Mouse (Mus musculus) hindbrain, embryonic 10.5 days (tissue): ENCODE measurements around the gene Fubp1. TPM values are rescaled to one million over a fixed set of nuclear protein-coding genes. Genes with fewer than 3 reads are reported as not detected.

ENCODE experiments used
- DNase-seq: peaks from one replicate; pipeline ENCODE4 v3.0.0-alpha.2; 2017; ENCODE audit warnings: low spot score
- H3K27ac ChIP-seq: fragments of 300-500 bp; sonication (generic); 2 replicates; pipeline ENCODE4 v1.5.1; 2016; ENCODE audit warnings: mild to moderate bottlenecking, moderate library complexity
- H3K27me3 ChIP-seq: fragments of 300-500 bp; sonication (generic); 2 replicates; pipeline ENCODE4 v1.6.1; 2016; ENCODE audit warnings: mild to moderate bottlenecking; ENCODE audit not compliant: poor library complexity, insufficient read depth, severe bottlenecking
- H3K36me3 ChIP-seq: fragments of 300-500 bp; sonication (generic); 2 replicates; pipeline ENCODE4 v1.6.1; 2016; ENCODE audit warnings: mild to moderate bottlenecking, moderate library complexity
- H3K4me1 ChIP-seq: fragments of 300-500 bp; sonication (generic); replicated peaks from 2 replicates; pipeline ENCODE4 v1.6.1; 2016; ENCODE audit warnings: mild to moderate bottlenecking
- H3K4me3 ChIP-seq: fragments of 300-500 bp; sonication (generic); 2 replicates; pipeline ENCODE4 v1.5.1; 2016; ENCODE audit warnings: mild to moderate bottlenecking, moderate library complexity
- H3K9me3 ChIP-seq: fragments of 300-500 bp; sonication (generic); 2 replicates; pipeline ENCODE4 v1.6.1; 2016; ENCODE audit warnings: mild to moderate bottlenecking, moderate library complexity
- WGBS: fragments of 180-500 bp; shearing (Covaris S2); methylation state at CpG from one replicate; pipeline ENCODE4 v1.1.7; 2016; 5-methylcytosine and 5-hydroxymethylcytosine counted together
- polyA plus RNA-seq: library from polyadenylated mRNA; unstranded; fragments of >200 nt; fragmentation: Nextera tagmentation; extraction: Ambion mirVana; gene quantifications from 2 replicates; pipeline ENCODE4 v1.2.1, GENCODE M21; 2016

Gene Fubp1
- polyA plus RNA-seq, 1 experiment from 2014 or later = 321 TPM

DNA sequence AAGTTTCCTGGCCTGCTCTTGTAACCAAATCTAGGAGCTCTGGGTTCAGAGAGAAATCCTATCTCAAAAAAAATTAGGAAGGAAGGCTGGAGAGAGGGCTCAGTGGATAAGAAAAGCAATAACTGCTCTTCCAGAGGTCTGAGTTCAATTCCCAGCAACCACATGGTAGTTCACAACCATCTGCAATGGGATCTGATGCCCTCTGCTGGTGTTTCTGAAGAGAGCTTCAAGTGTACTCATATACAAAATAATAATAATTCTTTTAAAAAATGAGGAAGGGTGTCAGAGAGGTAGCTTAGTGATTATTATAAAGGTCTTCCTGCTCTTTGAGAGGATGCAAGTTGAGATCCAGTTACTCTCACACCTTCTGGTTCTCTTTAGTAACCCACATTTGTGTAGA lies 14.7 kb downstream of the Fubp1 start:
- no peak for DNase-seq
- no peaks in the 10 kb centered on the region for H3K27me3 ChIP-seq
- H3K4me3 ChIP-seq = no peak overlapping the region
- H3K9me3 ChIP-seq = no peaks in the 10 kb centered on the region
- no peaks in the 10 kb centered on the region for H3K4me1 ChIP-seq
- peaks cover 100% of the 10 kb centered on the region for H3K36me3 ChIP-seq
- H3K27ac ChIP-seq = no peak overlapping the region

DNA sequence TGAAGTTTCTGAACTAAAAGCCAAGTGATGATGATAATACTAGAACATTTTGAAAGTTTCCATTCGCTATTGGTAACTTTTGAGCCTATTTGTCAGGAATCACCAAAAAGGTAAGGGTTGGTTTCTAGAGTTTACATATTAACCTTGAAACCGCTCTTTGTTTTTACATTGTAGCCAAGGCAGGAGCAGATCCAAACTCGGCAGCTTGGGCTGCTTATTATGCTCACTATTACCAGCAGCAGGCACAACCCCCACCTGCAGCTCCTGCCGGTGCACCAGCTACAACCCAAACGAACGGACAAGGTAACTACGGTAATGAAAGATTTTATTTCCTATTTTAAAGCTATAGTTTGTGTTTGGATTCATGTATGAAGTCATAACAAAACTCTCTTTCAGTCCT lies 15.7 kb downstream of the Fubp1 start:
- peaks cover 100% of the 10 kb centered on the region for H3K36me3 ChIP-seq
- WGBS = 96% methylated on average over 7 of the region's 7 CpGs
- no peaks in the 10 kb centered on the region for H3K4me1 ChIP-seq

GRCm38 (mm10) chr3:152228843-152229242 lies 18.6 kb downstream of the Fubp1 start:
- 95% methylated on average over 7 of the region's 7 CpGs for WGBS
- H3K36me3 ChIP-seq = peaks cover 100% of the 10 kb centered on the region
- H3K27me3 ChIP-seq = no peaks in the 10 kb centered on the region
- H3K27ac ChIP-seq = no peak overlapping the region
- no peak for DNase-seq
- no peaks in the 10 kb centered on the region for H3K4me1 ChIP-seq
- no peak overlapping the region for H3K4me3 ChIP-seq
- H3K9me3 ChIP-seq = no peaks in the 10 kb centered on the region

More for the DNA sequence above, 15.7 kb downstream of the Fubp1 start:
- DNase-seq = no peak
- H3K27me3 ChIP-seq = no peaks in the 10 kb centered on the region
- no peaks in the 10 kb centered on the region for H3K9me3 ChIP-seq
- no peak overlapping the region for H3K4me3 ChIP-seq
- H3K27ac ChIP-seq = no peak overlapping the region

GRCm38 (mm10) chr3:152229271-152229670 lies 19.0 kb downstream of the Fubp1 start:
- Histone ChIP-seq H3K27me3 (no peaks in the 10 kb centered on the region), H3K36me3 (peaks cover 100% of the 10 kb centered on the region), H3K4me1 (no peaks in the 10 kb centered on the region), H3K4me3 (no peak overlapping the region), H3K9me3 (no peaks in the 10 kb centered on the region), H3K27ac (no peak overlapping the region)
- 96% methylated on average over 5 of the region's 5 CpGs for WGBS
- DNase-seq = no peak

- Histone ChIP-seq H3K27ac (no peak overlapping the region), H3K4me3 (no peak overlapping the region), H3K27me3 (no peaks in the 10 kb centered on the region), H3K36me3 (peaks cover 100% of the 10 kb centered on the region), H3K4me1 (no peaks in the 10 kb centered on the region), H3K9me3 (no peaks in the 10 kb centered on the region)
- WGBS = 79% methylated on average over 6 of the region's 6 CpGs
- DNase-seq = no peak
Measured at GRCm38 (mm10) chr3:152231333-152232100, 21.3 kb downstream of the Fubp1 start.

DNA sequence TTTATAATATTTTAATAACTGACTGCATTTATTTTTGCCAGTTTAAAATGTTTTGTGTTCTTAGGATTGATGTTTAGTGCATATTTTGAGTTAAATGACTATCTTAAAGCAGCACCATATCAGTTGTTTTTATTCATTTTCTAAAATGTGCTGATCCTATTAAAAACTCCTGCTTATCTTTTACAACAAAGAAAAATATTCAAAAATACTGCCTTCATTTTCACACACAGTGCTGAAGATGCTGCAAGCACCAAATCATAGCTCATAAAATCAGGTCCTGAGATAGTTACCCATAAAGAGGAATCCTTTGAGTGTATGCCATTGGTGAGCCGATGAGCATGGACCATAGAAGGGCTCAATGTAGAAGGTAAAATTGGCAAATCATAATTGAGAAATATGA lies 25.0 kb downstream of the Fubp1 start:
- WGBS = 92% methylated on average over 1 of the region's 1 CpGs
- Histone ChIP-seq H3K4me3 (no peak overlapping the region), H3K9me3 (no peaks in the 10 kb centered on the region), H3K27ac (no peak overlapping the region), H3K4me1 (no peaks in the 10 kb centered on the region), H3K36me3 (peaks cover 98% of the 10 kb centered on the region), H3K27me3 (no peaks in the 10 kb centered on the region)
- DNase-seq = no peak

DNA sequence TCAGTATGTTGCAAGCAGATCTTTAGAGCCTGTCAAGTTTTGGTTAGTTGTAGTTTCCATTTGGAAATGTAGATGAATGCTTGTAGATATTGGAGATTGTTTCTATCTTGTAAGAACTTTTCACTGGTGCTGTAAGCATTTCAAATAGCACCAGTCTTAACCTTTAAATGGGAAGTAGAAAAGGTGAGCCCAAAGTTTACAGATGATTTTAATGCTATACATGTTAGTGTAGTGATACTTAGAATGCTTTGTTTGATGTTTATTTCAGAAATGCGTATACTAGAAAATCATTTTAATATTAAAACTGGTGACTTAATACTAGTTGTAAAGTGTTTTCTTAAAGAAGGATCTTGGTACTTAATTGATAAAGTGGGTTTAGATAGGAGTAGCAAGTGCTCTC lies 25.6 kb downstream of the Fubp1 start:
- Histone ChIP-seq H3K4me1 (no peaks in the 10 kb centered on the region), H3K27me3 (no peaks in the 10 kb centered on the region), H3K27ac (no peak overlapping the region), H3K4me3 (no peak overlapping the region), H3K36me3 (peaks cover 98% of the 10 kb centered on the region), H3K9me3 (no peaks in the 10 kb centered on the region)
- WGBS = 91% methylated on average over 1 of the region's 1 CpGs
- DNase-seq = no peak

DNA sequence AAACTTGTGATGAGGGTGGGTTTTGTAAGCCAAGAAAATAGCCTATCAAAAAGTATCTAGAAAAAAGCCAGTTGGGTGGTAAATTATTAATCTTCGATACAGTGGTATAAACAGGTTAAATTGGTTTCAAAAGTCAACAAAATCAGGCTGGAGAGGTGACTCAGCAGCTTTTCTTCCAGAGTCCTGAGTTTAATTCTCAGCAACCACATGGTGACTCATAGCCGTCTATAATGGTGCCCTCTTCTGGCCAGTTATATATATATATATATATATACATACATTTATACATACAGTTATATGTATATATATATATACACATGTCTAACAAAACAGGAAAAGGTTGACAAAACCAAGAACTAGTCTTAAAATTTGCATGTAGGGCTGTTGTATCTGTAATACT lies 28.6 kb downstream of the Fubp1 start:
- Histone ChIP-seq H3K9me3 (no peaks in the 10 kb centered on the region), H3K27ac (no peak overlapping the region), H3K4me3 (no peak overlapping the region), H3K4me1 (no peaks in the 10 kb centered on the region), H3K27me3 (no peaks in the 10 kb centered on the region), H3K36me3 (peaks cover 67% of the 10 kb centered on the region)
- WGBS = 71% methylated on average over 2 of the region's 2 CpGs
- DNase-seq = no peak

- DNase-seq = no peak
- Histone ChIP-seq H3K36me3 (peaks cover 60% of the 10 kb centered on the region), H3K27me3 (no peaks in the 10 kb centered on the region), H3K4me3 (no peak overlapping the region), H3K9me3 (no peaks in the 10 kb centered on the region), H3K27ac (no peak overlapping the region), H3K4me1 (no peaks in the 10 kb centered on the region)
- WGBS = 91% methylated on average over 1 of the region's 1 CpGs
Measured at GRCm38 (mm10) chr3:152239592-152239991, 29.4 kb downstream of the Fubp1 start.

DNA sequence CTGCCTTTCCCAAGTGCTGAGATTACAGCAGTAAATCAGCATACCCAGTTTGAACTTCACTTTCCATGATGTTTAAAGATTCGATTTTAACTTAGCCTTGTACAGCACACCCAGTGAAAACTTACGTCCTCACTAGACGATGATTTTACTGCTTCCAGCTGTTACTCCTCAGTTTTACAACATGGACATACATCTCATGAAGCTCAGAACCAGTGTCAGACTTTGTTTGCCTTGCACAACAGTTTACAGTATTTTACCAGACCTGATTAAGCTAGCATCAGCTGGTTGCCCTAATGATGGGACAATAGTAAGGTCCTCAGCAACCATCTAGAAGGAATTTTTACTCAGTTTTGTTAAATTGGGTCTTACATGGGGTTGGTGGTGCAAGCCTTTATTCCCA lies 30.9 kb downstream of the Fubp1 start:
- Histone ChIP-seq H3K4me1 (no peaks in the 10 kb centered on the region), H3K27me3 (no peaks in the 10 kb centered on the region), H3K4me3 (no peak overlapping the region), H3K36me3 (peaks cover 50% of the 10 kb centered on the region), H3K27ac (no peak overlapping the region), H3K9me3 (no peaks in the 10 kb centered on the region)
- WGBS = 85% methylated on average over 3 of the region's 3 CpGs
- no peak for DNase-seq

DNA sequence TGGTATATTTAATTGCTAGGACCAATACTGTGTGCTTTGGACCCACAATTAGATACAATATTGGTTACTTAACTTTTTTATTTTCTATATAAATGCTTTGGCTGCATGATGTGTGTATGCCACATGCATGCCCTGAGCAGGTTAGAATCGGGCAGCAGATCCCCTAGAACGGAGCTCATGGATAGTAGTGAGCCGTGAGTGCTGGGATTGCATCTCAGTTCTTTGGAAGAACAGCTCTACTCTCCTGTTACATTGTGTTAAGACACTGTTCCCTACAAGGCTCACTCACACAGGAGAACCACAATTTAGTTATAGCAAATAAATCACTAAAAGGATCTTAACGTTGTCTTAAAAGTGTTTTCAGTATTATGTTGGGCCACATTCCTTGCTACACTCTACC lies 33.1 kb downstream of the Fubp1 start:
- WGBS = 79% methylated on average over 4 of the region's 4 CpGs
- no peak overlapping the region for H3K4me3 ChIP-seq
- H3K9me3 ChIP-seq = no peaks in the 10 kb centered on the region
- H3K36me3 ChIP-seq = peaks cover 28% of the 10 kb centered on the region
- DNase-seq = no peak
- no peak overlapping the region for H3K27ac ChIP-seq
- no peaks in the 10 kb centered on the region for H3K4me1 ChIP-seq
- H3K27me3 ChIP-seq = no peaks in the 10 kb centered on the region

DNA sequence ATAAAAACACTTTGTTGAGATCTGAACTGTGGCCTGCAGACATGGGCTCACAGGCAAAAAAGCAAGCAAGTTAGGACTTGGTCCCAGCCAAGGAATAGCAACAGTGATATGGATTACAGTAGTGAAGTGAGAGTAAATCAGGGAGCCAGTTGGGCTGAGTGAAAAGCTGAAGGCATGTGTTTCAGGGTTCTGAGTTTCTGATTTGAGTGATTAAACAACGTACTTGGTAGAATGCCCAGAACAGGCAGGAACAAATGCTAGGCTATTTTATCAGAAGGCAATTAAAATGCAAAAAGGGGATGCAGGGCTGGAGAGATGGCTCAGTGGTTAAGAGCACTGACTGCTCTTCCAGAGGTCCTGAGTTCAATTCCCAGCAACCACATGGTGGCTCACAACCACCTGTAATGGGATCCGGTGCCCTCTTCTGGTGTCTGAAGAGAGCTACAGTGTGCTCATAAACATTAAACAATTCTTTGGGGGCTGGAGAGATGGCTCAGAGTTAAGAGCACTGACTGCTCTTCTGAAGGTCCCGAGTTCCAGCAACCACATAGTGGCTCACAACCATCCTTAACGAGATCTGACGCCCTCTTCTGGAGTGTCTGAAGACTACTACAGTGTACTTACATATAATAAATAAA lies 35.2 kb downstream of the Fubp1 start:
- WGBS = 79% methylated on average over 5 of the region's 5 CpGs
- Histone ChIP-seq H3K4me3 (no peak overlapping the region), H3K36me3 (peaks cover 9% of the 10 kb centered on the region; the same call in 1 of the 2 replicates), H3K27ac (no peak overlapping the region), H3K27me3 (no peaks in the 10 kb centered on the region), H3K4me1 (no peaks in the 10 kb centered on the region), H3K9me3 (no peaks in the 10 kb centered on the region)
- DNase-seq = no peak

GRCm38 (mm10) chr3:152247708-152248107 lies 37.5 kb downstream of the Fubp1 start:
- H3K4me1 ChIP-seq = no peaks in the 10 kb centered on the region
- no peak overlapping the region for H3K27ac ChIP-seq
- WGBS = 91% methylated on average over 12 of the region's 12 CpGs
- no peaks in the 10 kb centered on the region for H3K9me3 ChIP-seq
- no peaks in the 10 kb centered on the region for H3K27me3 ChIP-seq
- H3K4me3 ChIP-seq = no peak overlapping the region
- DNase-seq = no peak
- H3K36me3 ChIP-seq = peaks cover 5% of the 10 kb centered on the region; the same call in 1 of the 2 replicates
